Mouse (Mus musculus) bone marrow macrophage, adult 2 months (primary cell): ENCODE data around the gene Hmgb1.

Experiments used
- CTCF ChIP-seq: IDR thresholded peaks from 2 replicates; pipeline ENCODE4 v1.5.1; 2012; ENCODE audit warnings: low read depth, mild to moderate bottlenecking, low read length, moderate library complexity
- POLR2A ChIP-seq: IDR thresholded peaks from 2 replicates; pipeline ENCODE4 v1.6.1; 2012; ENCODE audit warnings: mild to moderate bottlenecking, low read depth, low read length, borderline replicate concordance

- no peak for TF ChIP-seq POLR2A
- no peak for TF ChIP-seq CTCF
Observed at GRCm38 (mm10) chr5:149015335-149016201, 168.7 kb downstream of the Hmgb1 start.
